Mouse (Mus musculus): ENCODE data around the gene Dach1.

Gene Dach1

GRCm38 (mm10) chr14:98108764-98109163 is 60.8 kb downstream of the Dach1 start:
- DNase-seq (ENCODE audit: low read depth, low spot score) = no peak

GRCm38 (mm10) chr14:98106208-98106607 is 63.4 kb downstream of the Dach1 start:
- no peak for DNase-seq (ENCODE audit: low read depth, low spot score)

- no peak for DNase-seq (ENCODE audit: low read depth, low spot score)
Measured at GRCm38 (mm10) chr14:98104314-98104955, 65.1 kb downstream of the Dach1 start.

- no peak for DNase-seq (ENCODE audit: low read depth, low spot score)
Measured at GRCm38 (mm10) chr14:98095229-98095628, 74.3 kb downstream of the Dach1 start.

GRCm38 (mm10) chr14:98089246-98089645 is 80.3 kb downstream of the Dach1 start:
- DNase-seq (ENCODE audit: low read depth, low spot score) = no peak

GRCm38 (mm10) chr14:98087355-98087754 is 82.2 kb downstream of the Dach1 start:
- DNase-seq (ENCODE audit: low read depth, low spot score) = no peak

- no peak for DNase-seq (ENCODE audit: low read depth, low spot score)
Measured at GRCm38 (mm10) chr14:98086794-98087193, 82.8 kb downstream of the Dach1 start.

- DNase-seq (ENCODE audit: low read depth, low spot score) = no peak
Measured at GRCm38 (mm10) chr14:98085141-98085540, 84.4 kb downstream of the Dach1 start.

GRCm38 (mm10) chr14:98084720-98085119 is 84.8 kb downstream of the Dach1 start:
- DNase-seq (ENCODE audit: low read depth, low spot score) = no peak

GRCm38 (mm10) chr14:98083419-98083818 is 86.1 kb downstream of the Dach1 start:
- no peak for DNase-seq (ENCODE audit: low read depth, low spot score)

GRCm38 (mm10) chr14:98080014-98080413 is 89.6 kb downstream of the Dach1 start:
- DNase-seq (ENCODE audit: low read depth, low spot score) = no peak

- DNase-seq (ENCODE audit: low read depth, low spot score) = no peak
Measured at GRCm38 (mm10) chr14:98077996-98078395, 91.6 kb downstream of the Dach1 start.

- no peak for DNase-seq (ENCODE audit: low read depth, low spot score)
Measured at GRCm38 (mm10) chr14:98073421-98074080, 96.0 kb downstream of the Dach1 start.

GRCm38 (mm10) chr14:98072647-98073420 is 96.7 kb downstream of the Dach1 start:
- no peak for DNase-seq (ENCODE audit: low read depth, low spot score)

- no peak for DNase-seq (ENCODE audit: low read depth, low spot score)
Measured at GRCm38 (mm10) chr14:98071877-98072276, 97.7 kb downstream of the Dach1 start.

- no peak for DNase-seq (ENCODE audit: low read depth, low spot score)
Measured at GRCm38 (mm10) chr14:98067273-98067905, 102.2 kb downstream of the Dach1 start.

- no peak for DNase-seq (ENCODE audit: low read depth, low spot score)
Measured at GRCm38 (mm10) chr14:98064190-98064589, 105.4 kb downstream of the Dach1 start.

GRCm38 (mm10) chr14:98049329-98049728 is 120.2 kb downstream of the Dach1 start:
- no peak for DNase-seq (ENCODE audit: low read depth, low spot score)

- no peak for DNase-seq (ENCODE audit: low read depth, low spot score)
Measured at GRCm38 (mm10) chr14:98048403-98048802, 121.2 kb downstream of the Dach1 start.

GRCm38 (mm10) chr14:98047670-98048069 is 121.9 kb downstream of the Dach1 start:
- DNase-seq (ENCODE audit: low read depth, low spot score) = no peak

GRCm38 (mm10) chr14:98046960-98047359 is 122.6 kb downstream of the Dach1 start:
- DNase-seq (ENCODE audit: low read depth, low spot score) = no peak

- no peak for DNase-seq (ENCODE audit: low read depth, low spot score)
Measured at GRCm38 (mm10) chr14:98038524-98038923, 131.0 kb downstream of the Dach1 start.
